Mouse (Mus musculus) hindlimb bud, embryonic 11.5 days (tissue): ENCODE results near the gene Fam173a.
A peak's percentile ranks its signal among the peaks of the same experiment; 100 is the strongest.
"Not testable (repeated sequence)": the region's sequence is repeated elsewhere in the genome, so short reads cannot be mapped to it uniquely, and the experiment has no call there.

Experiments
- DNase-seq: peaks from one replicate; pipeline ENCODE4 v3.0.0-alpha.2; 2012; ENCODE audit warnings: low read depth, low spot score; ENCODE audit errors: extremely low spot score

Fam173a gene

DNA sequence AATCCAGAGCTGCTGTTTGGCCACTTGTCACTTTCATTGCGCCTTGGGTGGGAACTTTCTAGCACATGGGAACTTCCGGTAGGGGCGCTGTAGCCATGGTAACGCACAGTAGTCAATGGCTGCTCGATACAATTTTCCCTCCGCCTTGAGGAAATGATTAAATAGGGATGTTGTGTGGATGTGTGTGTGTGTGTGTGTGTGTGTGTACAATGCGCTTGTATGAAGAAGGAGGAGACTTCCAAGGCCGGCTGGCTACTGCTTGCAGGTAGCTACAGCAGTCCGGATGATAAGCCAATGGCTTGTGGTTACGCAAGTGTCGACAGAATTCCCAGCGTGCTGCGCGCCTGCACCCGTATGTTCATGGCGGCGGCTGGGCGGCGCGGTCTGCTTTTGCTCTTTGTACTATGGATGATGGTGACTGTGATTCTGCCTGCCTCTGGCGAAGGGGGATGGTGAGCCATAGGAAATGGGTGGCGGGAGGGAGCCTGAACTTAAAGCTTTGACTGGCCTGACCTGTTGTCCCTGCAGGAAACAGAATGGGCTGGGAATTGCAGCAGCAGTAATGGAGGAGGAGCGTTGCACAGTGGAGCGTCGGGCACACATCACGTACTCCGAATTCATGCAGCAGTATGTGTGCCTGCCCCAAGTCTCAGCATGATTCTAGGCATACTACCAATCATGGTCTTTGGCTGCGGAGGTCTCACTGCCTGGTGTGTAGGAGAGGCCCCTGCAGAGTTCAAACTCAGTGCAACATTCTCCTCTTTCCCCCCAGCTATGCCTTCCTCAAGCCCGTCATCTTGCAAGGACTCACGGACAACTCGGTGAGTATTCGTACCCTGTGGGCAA is 36.2 kb upstream of the Fam173a start, which contains the start of gene Jmjd8:
Gene Jmjd8, plus strand, starts transcription at position 156 of the 846 bp plus-strand sequence.
- peak; percentile 70 for DNase-seq

DNA sequence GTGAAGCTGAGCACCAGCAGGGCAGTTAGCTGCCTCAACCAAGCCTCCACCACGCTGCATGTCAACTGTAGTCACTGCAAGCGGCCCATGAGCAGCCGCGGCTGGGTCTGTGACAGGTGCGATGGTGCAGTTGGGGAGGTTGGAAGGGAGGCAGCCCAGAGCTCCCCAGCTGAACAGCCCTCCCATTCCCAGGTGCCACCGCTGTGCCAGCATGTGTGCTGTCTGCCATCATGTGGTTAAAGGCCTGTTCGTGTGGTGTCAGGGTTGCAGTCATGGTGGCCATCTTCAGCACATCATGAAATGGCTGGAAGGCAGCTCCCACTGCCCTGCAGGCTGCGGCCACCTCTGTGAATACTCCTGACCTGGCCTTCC is 35.5 kb upstream of the Fam173a start:
- DNase-seq: no peak

DNA sequence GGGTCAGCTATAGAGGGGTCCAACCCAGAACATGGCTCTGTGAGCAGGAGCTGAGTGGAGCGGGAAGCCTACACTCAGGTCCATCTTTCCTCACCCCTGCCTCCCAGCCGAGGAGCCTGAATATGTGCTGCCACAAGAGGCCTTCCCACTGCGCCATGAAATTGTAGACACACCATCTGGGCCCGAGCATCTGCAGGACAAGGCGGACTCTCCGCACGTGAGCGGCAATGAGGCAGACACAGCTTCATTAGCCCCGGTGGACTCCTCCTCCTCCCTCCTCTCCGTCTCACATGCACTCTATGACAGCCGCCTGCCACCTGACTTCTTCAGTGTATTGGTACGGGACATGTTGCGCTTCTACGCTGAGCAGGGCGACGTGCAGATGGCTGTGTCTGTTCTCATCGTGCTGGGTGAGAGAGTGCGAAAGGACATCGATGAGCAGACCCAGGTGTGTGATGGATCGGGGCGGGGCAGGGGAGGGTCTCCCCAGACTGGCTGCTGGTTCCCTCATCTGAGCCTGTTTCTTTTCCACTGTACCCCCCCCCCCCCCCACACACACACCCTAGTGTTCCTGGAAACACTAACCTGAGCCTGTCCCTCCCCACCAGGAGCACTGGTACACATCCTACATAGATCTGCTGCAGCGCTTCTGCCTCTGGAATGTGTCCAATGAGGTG is 35.0 kb upstream of the Fam173a start:
- DNase-seq: no peak

DNA sequence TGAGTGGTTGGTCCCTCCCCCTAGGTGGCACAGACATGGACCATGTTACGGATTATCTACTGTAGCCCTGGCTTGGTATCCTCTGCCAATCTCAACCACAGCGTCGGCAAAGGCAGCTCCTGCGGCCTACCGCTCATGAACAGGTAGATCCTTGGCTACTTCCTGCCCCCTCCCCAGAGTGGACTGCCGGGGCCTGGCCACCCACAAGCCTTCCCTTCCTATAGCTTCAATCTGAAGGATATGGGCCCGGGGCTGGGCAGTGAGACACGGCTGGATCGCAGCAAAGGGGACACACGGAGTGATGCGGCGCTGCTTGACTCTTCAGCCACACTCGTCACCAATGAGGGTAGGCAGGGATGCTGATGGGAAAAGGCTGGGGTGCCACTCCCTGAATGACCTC is 34.3 kb upstream of the Fam173a start:
- no peak for DNase-seq

DNA sequence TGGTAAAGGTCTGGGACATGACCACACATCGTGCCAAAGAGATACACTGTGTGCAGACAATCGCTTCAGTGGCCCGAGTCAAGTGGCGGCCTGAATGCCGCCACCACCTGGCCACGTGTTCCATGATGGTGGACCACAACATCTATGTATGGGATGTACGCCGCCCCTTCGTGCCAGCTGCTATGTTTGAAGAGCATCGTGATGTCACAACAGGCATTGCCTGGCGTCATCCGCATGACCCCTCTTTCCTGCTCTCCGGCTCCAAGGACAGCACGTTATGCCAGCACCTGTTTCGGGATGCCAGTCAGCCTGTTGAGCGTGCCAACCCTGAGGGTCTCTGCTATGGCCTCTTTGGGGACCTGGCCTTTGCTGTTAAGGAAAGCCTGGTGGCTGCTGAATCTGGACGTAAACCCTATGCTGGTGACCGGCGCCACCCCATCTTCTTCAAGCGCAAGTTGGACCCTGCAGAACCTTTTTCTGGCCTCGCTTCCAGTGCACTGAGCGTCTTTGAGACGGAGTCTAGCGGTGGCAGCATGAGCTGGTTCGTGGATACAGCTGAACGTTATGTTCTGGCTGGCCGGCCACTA is 33.4 kb upstream of the Fam173a start:
- DNase-seq: no peak

DNA sequence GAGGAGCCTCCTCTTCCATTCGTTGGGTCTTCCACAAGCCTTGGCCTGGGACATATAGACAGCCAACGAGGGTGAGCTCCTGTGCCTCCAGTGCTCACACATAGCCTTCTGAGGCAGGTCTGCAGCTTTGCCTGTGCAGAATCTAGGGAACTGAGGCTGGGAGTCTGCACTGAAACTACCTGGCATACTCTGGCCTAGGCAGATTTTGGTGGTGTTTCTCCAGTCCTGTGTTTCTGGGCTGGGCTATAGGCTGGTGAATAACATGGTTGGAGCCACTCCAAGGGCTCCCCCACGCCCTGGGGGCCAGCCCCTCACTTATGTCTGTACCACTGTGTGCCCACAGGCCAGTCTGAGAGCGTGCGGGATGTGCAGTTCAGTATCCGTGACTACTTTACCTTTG is 32.6 kb upstream of the Fam173a start:
- no peak for DNase-seq

DNA sequence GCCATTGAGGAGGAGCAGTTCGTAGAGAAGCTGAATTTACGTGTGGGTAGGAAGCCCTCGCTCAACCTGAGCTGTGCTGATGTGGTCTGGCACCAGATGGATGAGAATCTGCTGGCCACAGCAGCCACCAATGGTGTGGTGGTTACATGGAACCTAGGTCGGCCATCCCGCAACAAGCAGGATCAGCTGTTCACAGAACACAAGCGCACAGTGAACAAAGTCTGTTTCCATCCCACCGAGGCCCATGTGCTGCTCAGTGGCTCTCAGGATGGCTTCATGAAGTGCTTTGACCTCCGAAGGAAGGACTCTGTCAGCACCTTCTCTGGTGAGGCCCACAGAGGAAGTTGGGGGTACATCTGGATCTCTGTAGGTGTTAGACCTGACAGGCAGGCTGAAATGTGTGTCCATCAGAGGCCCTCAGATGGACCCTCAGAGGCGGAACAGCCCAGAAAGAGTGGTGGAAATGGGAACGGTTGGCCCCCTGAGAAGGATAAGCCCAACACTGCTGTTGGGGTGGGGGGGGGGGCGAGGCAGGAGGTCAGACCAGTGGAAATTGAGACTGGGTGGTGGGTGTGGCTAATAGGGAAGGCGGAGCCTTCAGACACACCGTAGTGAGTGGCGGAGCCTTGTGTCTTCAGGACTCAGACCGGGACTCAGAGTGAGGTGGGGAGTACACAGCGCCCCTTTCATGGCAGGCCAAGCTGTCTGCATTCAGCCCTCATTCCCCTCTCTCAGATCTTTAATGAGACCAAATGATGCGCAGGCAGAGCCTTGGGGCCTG is 31.9 kb upstream of the Fam173a start:
- no peak for DNase-seq

DNA sequence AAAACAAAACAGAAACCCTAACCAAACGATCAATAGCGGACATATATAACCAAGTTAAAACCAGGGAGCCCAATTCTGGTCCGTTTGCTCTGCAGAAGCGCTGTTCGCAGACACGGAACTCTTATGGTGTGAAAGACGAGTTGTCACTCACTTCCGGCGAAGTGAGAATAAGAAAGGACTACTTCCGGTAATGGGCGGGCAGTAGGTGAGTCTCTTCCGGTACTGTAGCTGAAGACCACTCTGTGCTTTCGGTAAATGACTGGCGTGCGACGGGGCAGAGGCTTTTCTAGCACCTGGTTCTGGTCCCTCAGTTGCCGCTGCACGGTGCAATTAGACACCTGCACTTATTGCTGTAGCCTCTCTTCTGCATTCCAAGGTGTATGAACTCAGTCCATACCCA is 30.8 kb upstream of the Fam173a start, which contains the start of gene Wdr24:
Gene Wdr24, plus strand, starts transcription at position 176 of the 400 bp plus-strand sequence.
- peak; percentile 77 for DNase-seq

DNA sequence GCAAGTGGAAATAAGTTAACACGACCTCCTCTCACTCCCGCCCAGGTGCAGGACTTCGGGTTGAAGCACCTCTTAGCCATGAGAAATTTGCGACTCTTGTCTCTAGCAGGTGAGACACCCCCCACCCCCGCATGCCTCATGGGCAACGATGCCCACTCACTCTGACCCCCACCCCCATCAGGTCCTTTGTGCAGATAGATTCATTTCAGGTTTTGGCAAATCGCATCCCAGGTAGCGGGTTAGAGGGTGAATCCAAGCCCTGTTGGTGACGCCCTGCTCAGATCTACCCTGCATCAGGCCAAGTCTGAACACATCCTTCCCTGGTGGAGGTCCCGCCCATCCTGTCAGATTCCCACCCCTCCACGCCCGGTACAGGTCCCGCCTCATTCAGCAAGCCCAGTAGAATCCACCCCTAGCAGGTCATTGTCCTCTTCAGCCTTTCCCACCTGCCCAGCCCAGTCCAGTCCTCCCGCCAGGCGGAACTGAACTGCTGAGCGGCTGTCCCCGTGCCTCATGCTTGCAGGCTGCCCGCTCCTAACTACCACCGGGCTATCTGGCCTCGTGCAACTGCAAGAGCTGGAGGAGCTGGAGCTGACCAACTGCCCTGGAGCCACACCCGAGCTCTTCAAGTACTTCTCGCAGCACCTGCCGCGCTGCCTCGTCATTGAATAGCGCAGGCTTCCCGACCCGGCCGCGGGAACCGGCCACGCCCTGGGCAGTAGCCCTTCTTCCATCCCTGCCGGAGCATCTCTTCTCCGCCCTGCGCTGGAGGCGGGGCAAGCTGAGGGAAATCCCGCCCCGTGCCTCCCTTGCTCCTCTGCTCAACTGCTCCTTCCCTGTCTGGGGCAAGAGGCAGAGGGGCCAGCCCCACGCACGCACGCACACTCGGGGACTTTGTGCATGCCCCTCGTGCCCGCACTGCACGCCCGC is 26.4 kb upstream of the Fam173a start:
- DNase-seq: no peak

DNA sequence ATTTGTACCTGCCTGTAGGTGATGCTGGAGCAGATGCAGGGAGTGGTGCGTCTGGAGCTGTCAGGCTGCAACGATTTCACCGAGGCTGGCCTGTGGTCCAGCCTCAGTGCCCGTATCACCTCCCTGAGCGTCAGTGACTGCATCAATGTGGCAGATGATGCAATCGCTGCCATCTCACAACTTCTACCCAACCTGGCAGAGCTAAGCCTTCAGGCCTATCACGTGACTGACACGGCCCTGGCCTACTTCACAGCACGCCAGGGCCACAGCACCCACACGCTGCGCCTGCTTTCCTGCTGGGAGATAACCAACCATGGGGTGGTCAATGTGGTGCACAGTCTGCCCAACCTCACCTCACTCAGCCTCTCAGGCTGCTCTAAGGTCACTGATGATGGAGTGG is 25.0 kb upstream of the Fam173a start:
- no peak for DNase-seq

DNA sequence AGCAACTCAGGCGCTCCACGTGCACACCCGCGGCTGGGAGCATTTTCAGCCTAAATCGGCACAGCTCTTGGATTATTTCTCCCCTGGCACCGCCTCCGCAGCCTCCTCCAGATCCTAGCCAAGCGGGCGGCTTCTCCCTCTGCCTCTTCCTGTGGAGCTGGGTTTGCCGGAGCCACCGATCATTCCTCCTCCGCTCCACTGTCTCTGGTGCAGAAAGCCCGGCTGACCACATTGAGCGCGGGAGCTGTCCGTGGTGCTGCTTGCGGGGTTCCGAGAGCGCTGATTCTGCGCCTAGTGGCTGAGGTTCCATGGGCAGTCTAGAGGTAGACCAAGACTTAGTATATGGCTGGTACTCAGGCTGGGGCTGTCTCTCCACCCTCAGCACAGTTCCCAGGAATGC is 20.8 kb upstream of the Fam173a start:
- no peak for DNase-seq

DNA sequence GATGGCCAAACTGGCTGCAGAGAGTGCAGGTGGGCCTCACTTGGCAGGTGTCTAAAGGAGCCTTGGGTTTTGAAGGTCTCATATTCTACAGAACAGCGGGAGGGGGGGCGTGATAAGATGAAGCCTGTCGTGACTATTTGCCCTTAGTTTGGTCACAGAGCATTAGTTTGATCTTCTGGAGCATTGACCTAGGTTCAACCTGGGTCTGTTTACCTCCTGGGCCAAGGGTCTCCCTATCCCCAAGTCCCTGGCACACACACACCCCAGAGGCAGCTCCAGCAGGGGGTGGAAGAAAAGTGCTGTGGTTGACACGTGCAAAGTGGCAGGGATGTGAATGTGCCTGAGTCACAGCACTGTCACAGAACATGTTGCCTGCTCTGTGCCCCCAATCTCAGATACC is 18.2 kb upstream of the Fam173a start:
- DNase-seq: no peak

DNA sequence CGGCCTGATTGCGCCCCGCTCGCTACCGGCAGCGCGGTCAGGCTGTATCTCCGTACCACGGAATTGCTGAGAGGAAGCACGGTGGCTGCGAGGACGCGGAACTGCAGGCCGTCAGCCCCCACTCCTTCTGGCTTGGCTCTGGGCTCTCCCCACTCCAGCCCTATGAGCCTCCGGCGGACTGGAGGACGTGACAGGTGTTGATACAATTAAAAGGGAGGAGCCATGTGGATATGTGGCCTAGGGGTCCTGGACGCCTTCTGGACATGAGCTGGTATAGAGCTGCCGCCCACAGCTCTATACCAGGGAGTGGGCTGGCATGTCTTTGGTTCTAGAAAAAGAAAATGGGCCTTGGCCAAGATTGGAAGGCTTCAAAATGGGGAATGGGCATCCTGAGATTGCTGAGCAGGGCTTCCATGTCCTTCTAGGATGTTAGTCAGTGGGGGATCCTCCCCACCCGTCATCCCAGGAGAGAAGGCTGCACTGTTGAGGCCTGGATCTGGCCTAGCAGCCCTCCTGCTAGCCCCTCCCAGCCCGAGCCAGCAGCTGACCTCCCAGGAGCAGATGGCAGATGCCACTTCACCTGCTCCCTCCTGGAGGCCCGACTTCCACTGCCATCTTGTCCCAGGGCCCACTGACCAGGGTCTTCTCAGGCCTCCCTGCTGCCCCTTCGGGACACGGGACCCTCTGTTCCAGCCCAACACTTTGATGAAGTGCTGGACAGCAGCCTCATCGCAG is 17.1 kb upstream of the Fam173a start:
- DNase-seq: no peak

DNA sequence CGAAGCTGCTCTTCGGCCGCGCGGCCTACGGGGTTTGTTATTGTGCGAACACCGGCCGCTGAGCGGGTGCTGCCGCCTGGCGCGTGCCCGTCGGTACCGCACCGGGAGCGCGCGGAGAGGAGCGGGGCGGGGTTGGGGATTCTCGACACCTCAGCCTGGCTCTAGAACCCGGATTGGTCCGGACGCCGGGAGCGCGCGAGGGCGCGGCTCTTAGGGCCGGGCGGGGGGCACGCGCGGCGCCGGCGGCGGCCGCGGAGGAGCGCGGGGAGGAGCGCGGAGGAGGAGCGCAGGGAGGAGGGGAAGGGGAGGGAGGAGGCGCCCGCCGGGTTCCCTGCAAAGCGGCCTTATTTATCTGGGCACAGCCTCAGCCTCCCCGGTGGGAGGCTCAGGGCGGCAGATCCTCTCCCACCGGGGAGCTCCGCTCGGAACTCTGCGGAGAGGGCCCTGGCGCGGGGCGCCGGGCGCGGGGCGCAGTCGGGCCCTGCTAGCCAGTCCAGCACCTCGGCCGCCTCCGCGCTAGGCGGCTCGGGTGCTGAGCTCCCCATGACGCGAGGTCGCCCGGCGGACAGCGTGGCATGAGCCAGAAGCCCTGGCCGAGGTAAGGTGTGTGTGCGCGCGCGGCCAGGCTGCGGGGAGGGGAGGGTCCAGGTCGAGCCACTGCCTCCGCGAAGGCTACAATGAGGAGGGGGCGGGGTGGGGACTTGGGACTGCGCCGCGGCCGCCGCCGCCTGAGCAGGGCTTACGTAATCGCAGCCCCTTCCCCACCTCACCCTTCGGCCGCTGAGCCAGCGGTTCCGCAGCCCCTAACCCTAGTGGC is 16.3 kb upstream of the Fam173a start, which contains the start of gene Fbxl16:
Gene Fbxl16, plus strand, starts transcription at position 297 of the 817 bp plus-strand sequence.
- DNase-seq: no peak

DNA sequence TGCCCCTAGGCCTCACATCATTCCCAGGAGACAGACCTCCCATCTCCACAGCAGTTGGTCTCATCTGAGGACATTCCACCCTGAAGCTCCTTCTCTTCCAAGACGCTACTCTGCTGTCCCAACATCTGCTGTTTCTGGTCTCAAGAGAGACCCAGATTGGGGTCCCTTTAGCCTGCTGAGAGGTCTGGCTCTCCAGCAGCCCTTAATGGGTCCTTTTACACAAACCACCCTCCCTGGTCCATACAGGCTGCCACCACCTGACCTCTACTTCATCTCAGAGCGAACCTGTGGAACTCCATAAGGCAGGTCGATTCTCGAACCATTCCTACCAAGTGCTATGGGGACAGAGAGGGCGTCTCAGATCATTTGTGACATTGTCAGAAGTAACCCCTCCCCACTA is 15.3 kb upstream of the Fam173a start:
- DNase-seq: no peak

DNA sequence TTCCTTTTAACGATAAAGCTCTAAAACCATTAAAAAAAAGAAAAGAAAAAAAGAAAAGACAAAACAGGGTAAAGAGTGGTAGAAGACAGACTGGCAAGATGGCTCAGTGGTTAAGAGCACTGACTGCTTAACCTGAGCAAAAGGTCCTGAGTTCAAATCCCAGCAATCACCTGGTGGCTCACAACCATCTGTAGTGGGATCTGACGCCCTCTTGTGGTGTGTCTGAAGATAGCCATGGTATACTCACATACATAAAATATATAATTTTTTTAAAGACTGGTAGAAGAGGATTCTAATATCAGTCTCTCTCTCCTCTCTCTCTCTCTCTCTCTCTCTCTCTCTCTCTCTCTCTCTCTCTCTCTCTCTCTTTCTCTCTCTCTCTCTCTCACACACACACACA is 14.8 kb upstream of the Fam173a start:
- DNase-seq: not testable (repeated sequence)

DNA sequence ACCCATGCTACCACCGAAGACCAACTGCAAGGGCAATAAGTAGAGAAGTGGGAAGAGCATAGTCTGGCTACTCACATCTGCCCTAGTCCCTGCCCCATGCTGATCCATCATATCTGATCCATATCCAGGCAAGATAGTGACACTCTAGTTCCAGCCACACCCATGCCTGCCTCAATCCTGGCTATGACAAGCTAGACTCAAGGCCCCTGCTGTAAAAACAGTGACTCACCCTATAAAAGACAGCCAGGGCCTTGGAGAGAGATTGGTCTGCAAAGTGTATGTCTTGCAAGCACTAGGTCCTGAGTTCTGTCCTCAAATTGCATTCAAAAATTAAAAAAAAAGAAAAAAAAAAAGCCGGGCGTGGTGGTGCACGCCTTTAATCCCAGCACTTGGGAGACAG is 13.8 kb upstream of the Fam173a start:
- no peak for DNase-seq

DNA sequence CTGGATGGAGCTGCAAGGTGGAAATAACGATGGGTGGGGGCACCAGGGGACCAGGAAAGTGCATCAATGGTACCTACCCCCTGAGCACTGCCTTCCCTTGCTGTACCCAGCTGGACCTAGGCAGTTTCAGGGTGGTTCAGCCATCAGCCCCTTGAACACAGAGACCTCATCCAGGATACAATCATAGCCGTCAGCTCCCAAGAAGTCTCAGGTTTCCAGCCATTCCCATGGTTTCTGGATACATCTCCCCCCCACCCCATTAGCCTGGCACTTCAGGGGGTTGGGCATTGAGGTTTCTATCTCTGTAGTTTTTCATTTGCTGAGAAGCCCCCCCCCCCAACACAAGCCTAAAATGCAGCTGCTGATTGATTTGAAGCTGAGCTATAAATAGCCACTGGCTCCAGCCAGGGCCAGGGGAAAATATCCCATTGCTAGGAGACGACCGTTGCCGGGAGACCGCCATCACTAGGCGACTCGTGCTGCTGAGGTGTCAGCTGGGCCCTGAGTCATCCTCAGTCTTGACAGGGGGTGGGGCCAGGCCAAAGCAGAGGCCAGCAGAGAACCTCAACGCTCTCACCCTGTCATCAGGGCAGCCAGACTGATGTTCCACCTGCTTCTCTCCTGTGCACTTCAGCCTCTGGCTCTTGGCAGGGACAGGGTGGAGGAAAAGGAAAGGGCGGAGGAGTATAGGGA is 10.3 kb upstream of the Fam173a start:
- DNase-seq: no peak
